Mouse (Mus musculus): Measurements from ENCODE around the gene Csf3r.

DNA sequence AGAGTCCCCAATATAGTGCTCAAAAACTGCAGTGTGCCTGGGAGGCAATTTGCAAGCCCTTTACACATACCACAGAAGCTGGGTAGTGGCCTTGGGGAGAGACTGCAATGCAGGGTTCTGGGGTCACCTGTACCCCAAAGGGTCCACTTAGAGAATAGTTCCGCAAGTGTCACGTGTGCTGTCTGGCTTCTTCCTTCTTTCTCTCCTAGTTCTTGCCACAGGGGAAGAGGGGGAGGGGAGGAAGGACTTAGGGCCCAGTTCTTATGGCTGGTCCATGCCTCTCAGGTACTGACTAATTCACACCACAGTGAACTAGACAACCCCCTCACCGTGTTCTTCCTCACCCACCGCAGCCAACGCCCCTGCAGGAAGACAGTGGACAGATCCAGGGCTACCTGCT, 11.1 kb downstream of the Csf3r start:
- TF ChIP-seq CTCF (IDR thresholded peaks at IDR 0.05; ENCODE audit: insufficient read depth, low read length) (no peak), POLR2A (IDR thresholded peaks at IDR 0.05; ENCODE audit: borderline replicate concordance, extremely low read depth, low read depth, low read length) (no peak)

All from lung, adult 2 months (tissue).